Mouse (Mus musculus) forebrain, postnatal 0 days (tissue): ENCODE results near the gene Lgr5. TPM values are rescaled to one million over a fixed set of nuclear protein-coding genes. Genes with fewer than 3 reads are reported as not detected.

Experiments
- ATAC-seq: fragments of 200-750 bp; cut with Nextera tagmentation; 2 replicates; pipeline ENCODE4 v1.8.0; 2017; ENCODE audit warnings: mild to moderate bottlenecking, moderate library complexity
- DNase-seq: peaks from one replicate; pipeline ENCODE4 v3.0.0-alpha.2; 2015
- H3K27ac ChIP-seq: fragments of 300-500 bp; sonication (generic); 2 replicates; pipeline ENCODE4 v1.5.1; 2014; ENCODE audit warnings: low read depth, mild to moderate bottlenecking, antibody characterized with exemption, low read length, moderate library complexity, mixed read lengths
- H3K27me3 ChIP-seq: fragments of 300-500 bp; sonication (generic); 2 replicates; pipeline ENCODE4 v1.6.1; 2014; ENCODE audit warnings: mild to moderate bottlenecking, low read length, mixed read lengths; ENCODE audit not compliant: insufficient read depth
- H3K36me3 ChIP-seq: fragments of 300-500 bp; sonication (generic); 2 replicates; pipeline ENCODE4 v1.6.1; 2014; ENCODE audit warnings: mild to moderate bottlenecking, moderate library complexity; ENCODE audit not compliant: insufficient read depth
- H3K4me1 ChIP-seq: fragments of 300-500 bp; sonication (generic); 2 replicates; pipeline ENCODE4 v1.6.1; 2014; ENCODE audit warnings: antibody characterized with exemption; ENCODE audit not compliant: insufficient read depth
- H3K4me2 ChIP-seq: fragments of 300-500 bp; sonication (generic); 2 replicates; pipeline ENCODE4 v1.6.1; 2014; ENCODE audit warnings: low read depth, mild to moderate bottlenecking, moderate library complexity
- H3K4me3 ChIP-seq: fragments of 300-500 bp; sonication (generic); 2 replicates; pipeline ENCODE4 v1.5.1; 2014; ENCODE audit warnings: low read depth, low read length, mixed read lengths
- H3K9ac ChIP-seq: fragments of 300-500 bp; sonication (generic); 2 replicates; pipeline ENCODE4 v1.6.1; 2014; ENCODE audit warnings: mild to moderate bottlenecking
- H3K9me3 ChIP-seq: fragments of 300-500 bp; sonication (generic); 2 replicates; pipeline ENCODE4 v1.6.1; 2016; ENCODE audit warnings: low read length
- CTCF ChIP-seq: sonication (generic); IDR thresholded peaks from 2 replicates; pipeline ENCODE4 v1.5.1; 2016; ENCODE audit warnings: antibody characterized with exemption, control low read depth, low read depth
- WGBS: fragments of 180-500 bp; shearing (Covaris S2); extraction: QIAGEN DNeasy Blood & Tissue Kit; methylation state at CpG from one replicate; pipeline ENCODE4 v1.1.7; 2014; 5-methylcytosine and 5-hydroxymethylcytosine counted together
- polyA plus RNA-seq: library from polyadenylated mRNA; unstranded; fragments of >200 nt; fragmentation: Nextera tagmentation; extraction: Ambion mirVana; gene quantifications from 2 replicates; pipeline ENCODE4 v1.2.1, GENCODE M21; 2015
- total RNA-seq: library from RNA; depleted of rRNA; stranded (reverse); fragments of >200 nt; gene quantifications from 2 replicates; pipeline ENCODE4 v1.2.3, GENCODE M21; 2014; rRNA removed

The Lgr5 gene
- total RNA-seq (1.0 and 1.3 TPM in 2 replicates), polyA plus RNA-seq (0.91 and 1.1 TPM in 2 replicates)

DNA sequence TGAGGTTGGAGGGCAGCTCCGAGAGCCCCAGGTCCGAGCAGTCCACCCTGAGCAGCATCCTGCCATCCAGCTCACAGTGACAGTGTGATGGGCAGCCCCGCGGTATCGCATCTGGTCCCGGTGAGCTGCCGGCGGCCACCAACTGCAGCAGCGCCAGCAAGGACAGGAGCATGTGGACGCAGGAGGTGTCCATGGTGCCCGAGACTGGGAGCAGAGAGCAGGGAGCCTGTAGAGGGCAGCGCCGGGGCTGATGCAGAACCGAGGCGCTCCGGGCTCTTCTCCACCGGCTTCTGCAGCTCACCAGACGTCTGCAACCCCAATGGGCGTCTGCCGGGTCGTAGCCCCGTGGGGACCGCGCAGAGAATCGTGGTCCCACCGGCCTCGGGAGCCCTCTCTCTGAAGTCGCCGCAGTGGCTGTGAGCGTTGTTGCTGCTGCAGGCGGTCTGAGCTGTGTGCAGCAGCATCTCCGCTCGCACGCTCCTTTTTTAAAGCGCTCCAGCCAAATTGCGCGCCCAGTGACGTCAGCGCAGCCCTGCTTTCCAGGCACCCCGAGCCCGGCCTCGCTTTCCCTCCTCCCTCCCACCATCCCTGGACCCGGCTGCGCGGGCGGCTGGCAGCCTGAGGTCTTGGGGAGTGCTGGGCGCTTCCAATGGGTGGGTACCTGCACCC is at the start of gene Lgr5:
Gene Lgr5 (minus strand): TSS at position 480 of the 669 bp plus-strand sequence.
- DNase-seq (peak; percentile 75), ATAC-seq (peak; percentile 88)
- H3K9ac ChIP-seq: peak within 1 kb of the TSS; percentile 54
- H3K27ac ChIP-seq: no peak within 1 kb of the TSS
- TF ChIP-seq CTCF: peak; percentile 37
- H3K9me3 ChIP-seq: no peaks in the 10 kb centered on the region
- WGBS: 2% methylated on average over 47 of the region's 47 CpGs
- peak within 1 kb of the TSS; percentile 55 for H3K4me3 ChIP-seq
- no peaks in the 10 kb centered on the region for H3K36me3 ChIP-seq
- H3K4me1 ChIP-seq: 0 out of 2 replicates have a peak, but pooled peaks cover 4% of the 10 kb centered on the region
- peaks cover 70% of the 10 kb centered on the region for H3K27me3 ChIP-seq
- peak within 1 kb of the TSS; percentile 95 for H3K4me2 ChIP-seq

DNA sequence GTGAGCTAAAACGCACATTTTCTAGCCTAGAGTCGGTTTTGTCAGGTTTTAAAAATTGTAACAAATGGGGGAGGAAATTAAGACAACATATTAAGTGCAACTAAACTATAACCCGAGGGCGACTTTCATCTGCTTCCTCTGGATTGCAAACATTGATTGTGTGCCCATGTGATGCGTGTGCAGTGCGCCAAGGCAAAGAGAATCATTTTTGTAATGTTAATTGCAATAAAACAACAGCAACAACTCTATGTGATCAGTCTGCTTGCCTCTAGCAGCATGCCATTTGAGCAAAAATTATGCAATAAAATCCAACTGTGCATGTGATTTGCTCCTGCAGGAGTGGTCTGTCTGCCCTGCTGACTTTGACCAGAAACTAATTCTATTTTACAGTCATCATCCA is 39.1 kb upstream of the Lgr5 start:
- DNase-seq (no peak), ATAC-seq (no peak)
- Histone ChIP-seq H3K4me1 (no peaks in the 10 kb centered on the region), H3K4me3 (no peak overlapping the region), H3K9me3 (no peaks in the 10 kb centered on the region), H3K27me3 (no peaks in the 10 kb centered on the region), H3K36me3 (no peaks in the 10 kb centered on the region), H3K9ac (no peak overlapping the region), H3K27ac (no peak overlapping the region), H3K4me2 (no peak overlapping the region)
- TF ChIP-seq CTCF: no peak
- 84% methylated on average over 6 of the region's 6 CpGs for WGBS

DNA sequence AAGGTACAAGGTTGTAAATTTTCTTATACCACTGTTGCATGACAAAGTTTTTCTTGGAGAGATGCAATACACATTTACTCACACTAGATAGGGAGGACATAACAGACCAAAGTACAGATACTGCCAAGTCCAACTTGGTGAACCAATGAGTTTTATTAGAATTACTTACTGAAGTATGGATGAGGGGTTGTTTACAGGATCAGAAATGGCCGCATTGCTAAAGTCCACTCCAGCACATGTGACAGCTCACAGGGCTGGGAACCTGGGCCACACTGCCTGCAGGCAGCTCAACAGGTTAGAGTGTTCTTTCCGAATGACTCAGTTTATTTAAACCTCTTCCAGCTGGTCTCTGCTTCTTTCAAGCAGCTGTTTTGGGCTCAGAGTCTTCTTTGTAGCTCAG is 37.4 kb upstream of the Lgr5 start:
- WGBS: 84% methylated on average over 2 of the region's 2 CpGs
- no peak overlapping the region for H3K4me2 ChIP-seq
- ATAC-seq: no peak

DNA sequence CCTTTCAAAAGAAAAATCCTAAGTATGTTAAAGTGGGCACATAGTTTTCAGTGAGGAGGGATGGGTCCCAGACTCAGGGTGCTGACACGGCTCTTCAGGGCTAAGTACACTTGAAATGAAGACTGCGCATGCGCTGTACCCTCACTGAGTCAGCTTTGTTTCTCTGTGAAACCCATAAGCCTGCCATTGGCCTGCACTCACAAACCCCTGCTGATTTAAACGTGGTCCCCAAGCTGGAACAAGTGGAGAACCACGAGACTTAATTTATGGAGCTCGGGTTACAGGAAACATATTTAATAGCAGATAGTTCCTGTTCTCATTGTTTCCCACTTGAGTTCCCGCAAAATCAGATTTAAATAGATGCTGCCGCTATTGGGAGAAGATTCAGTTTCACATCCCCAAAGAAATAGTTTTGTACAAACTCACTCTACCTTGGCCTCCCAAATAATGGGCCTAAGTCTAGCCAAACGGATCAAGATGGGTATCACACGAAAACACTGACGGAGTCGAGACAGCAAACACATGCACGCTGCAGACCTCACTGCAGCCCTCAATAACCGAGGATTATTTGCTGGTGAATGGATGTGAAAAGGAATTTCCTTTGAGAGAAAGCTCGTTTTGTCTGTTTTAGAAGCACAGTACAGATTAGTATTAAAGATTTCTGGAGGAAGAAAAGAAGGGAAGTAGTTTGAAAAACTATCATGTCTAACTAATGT is 36.5 kb upstream of the Lgr5 start:
- H3K36me3 ChIP-seq: no peaks in the 10 kb centered on the region
- peak overlapping the region; percentile 29 for H3K4me2 ChIP-seq
- H3K4me3 ChIP-seq: no peak overlapping the region
- no peaks in the 10 kb centered on the region for H3K4me1 ChIP-seq
- no peaks in the 10 kb centered on the region for H3K27me3 ChIP-seq
- WGBS: 20% methylated on average over 15 of the region's 15 CpGs
- peak; percentile 76 for ATAC-seq
- DNase-seq: peak; percentile 76
- no peak for TF ChIP-seq CTCF
- H3K9me3 ChIP-seq: no peaks in the 10 kb centered on the region
- no peak overlapping the region for H3K27ac ChIP-seq
- H3K9ac ChIP-seq: no peak overlapping the region

More for the DNA sequence above, 37.4 kb upstream of the Lgr5 start:
- TF ChIP-seq CTCF: no peak
- Histone ChIP-seq H3K4me1 (no peaks in the 10 kb centered on the region), H3K36me3 (no peaks in the 10 kb centered on the region), H3K9ac (no peak overlapping the region), H3K4me3 (no peak overlapping the region), H3K9me3 (no peaks in the 10 kb centered on the region), H3K27me3 (no peaks in the 10 kb centered on the region), H3K27ac (no peak overlapping the region)
- DNase-seq: no peak

DNA sequence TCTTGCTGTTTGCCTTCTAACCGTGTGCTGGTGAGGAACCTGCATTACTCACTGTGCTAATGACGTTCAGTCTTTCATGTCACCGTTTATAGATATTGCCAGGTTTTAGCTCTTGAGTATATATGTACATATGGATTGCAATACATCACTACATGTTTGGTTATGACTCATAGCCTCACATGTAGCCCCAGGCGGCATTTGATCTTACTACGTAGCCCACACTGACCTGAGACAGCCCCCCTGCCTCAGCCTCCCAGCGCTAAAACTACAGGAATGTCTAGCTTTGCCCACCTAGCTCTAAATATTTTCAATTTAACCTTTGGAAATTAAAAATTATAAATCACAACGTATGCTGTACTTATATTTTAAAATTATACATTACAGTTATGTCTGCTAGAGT is 35.9 kb upstream of the Lgr5 start:
- no peaks in the 10 kb centered on the region for H3K9me3 ChIP-seq
- no peak for ATAC-seq
- no peak for DNase-seq
- WGBS: 77% methylated on average over 7 of the region's 7 CpGs
- TF ChIP-seq CTCF: no peak
- H3K4me3 ChIP-seq: no peak overlapping the region
- H3K27me3 ChIP-seq: no peaks in the 10 kb centered on the region
- no peaks in the 10 kb centered on the region for H3K4me1 ChIP-seq
- no peak overlapping the region for H3K9ac ChIP-seq
- H3K27ac ChIP-seq: no peak overlapping the region
- H3K36me3 ChIP-seq: no peaks in the 10 kb centered on the region
- H3K4me2 ChIP-seq: 0 out of 2 replicates have a peak overlapping the region, but pooled peaks have one; percentile 29

DNA sequence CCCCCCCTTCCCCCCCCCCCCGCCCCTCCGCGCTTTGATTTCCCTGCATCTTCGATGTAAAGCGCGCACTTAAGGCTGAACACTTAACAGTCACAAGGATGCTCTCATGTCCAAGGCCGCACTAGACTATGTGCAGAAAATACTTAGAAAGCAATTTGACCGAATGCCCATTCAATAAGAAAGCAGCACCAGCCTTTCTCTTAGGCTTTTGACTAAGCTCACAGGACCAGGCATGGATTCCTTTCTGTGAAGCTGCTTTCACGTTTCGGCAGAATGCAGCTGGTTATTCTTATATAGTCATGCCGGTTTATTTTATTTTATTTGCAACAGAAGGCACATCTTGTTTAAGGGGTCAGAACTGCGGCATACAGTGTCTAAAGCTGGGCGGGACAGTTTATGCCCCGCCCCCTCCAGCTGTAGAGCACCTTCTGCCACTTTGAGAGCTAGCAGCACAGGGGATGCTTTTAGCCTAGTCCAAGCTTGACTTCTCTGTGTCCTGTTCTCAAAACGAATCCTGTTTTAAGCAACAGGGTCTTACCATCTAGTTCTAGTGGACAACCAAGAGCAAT is 30.8 kb upstream of the Lgr5 start:
- peak overlapping the region; percentile 12; the same call in 1 of the 2 replicates for H3K4me3 ChIP-seq
- H3K4me1 ChIP-seq: no peaks in the 10 kb centered on the region
- no peak overlapping the region for H3K27ac ChIP-seq
- no peaks in the 10 kb centered on the region for H3K9me3 ChIP-seq
- no peaks in the 10 kb centered on the region; the same call in 1 of the 2 replicates for H3K27me3 ChIP-seq
- ATAC-seq (no peak), DNase-seq (peak; percentile 22)
- peak overlapping the region; percentile 41 for H3K4me2 ChIP-seq
- H3K36me3 ChIP-seq: no peaks in the 10 kb centered on the region
- 0 out of 2 replicates have a peak overlapping the region, but pooled peaks have one; percentile 3 for H3K9ac ChIP-seq
- WGBS: 16% methylated on average over 15 of the region's 15 CpGs
- TF ChIP-seq CTCF: no peak
